Mouse (Mus musculus) C2C12 (cell line): ENCODE data around the gene Sema4d. TPM values are rescaled to one million over a fixed set of nuclear protein-coding genes. Genes with fewer than 3 reads are reported as not detected.

Experiments used
- H3K27me3 ChIP-seq: one replicate; pipeline ENCODE4 v1.6.1; 2011; ENCODE audit not compliant: control insufficient read depth, insufficient read depth, insufficient read length
- H3K36me3 ChIP-seq: one replicate; pipeline ENCODE4 v1.6.1; 2011; ENCODE audit not compliant: control insufficient read depth, insufficient read depth
- H3K4me3 ChIP-seq: one replicate; pipeline ENCODE4 v1.5.1; 2011; ENCODE audit warnings: mild to moderate bottlenecking, control low read depth; ENCODE audit not compliant: poor library complexity, insufficient read depth, severe bottlenecking
- H3K79me2 ChIP-seq: one replicate; pipeline ENCODE4 v1.6.1; 2011; ENCODE audit not compliant: control insufficient read depth, insufficient read depth
- H3K79me3 ChIP-seq: one replicate; pipeline ENCODE4 v1.6.1; 2011; ENCODE audit warnings: low read depth, control low read depth
- H3ac ChIP-seq: one replicate; pipeline ENCODE3; 2011; ENCODE audit warnings: low read depth; ENCODE audit not compliant: control insufficient read depth, insufficient read length
- CEBPB ChIP-seq: IDR thresholded peaks from one replicate; pipeline ENCODE4 v1.6.1; 2011; ENCODE audit warnings: low read depth, mild to moderate bottlenecking, control low read depth, moderate library complexity
- CTCF ChIP-seq: IDR thresholded peaks from one replicate; pipeline ENCODE4 v1.5.1; 2011; ENCODE audit not compliant: control insufficient read depth, insufficient read depth, insufficient read length
- FOSL1 ChIP-seq: IDR thresholded peaks from one replicate; pipeline ENCODE4 v1.8.0; 2011; ENCODE audit warnings: mild to moderate bottlenecking, low read length; ENCODE audit not compliant: poor library complexity, insufficient read depth, severe bottlenecking
- MAX ChIP-seq: IDR thresholded peaks from one replicate; pipeline ENCODE4 v1.6.1; 2011; ENCODE audit warnings: mild to moderate bottlenecking, control low read depth
- MYOD1 ChIP-seq: IDR thresholded peaks from one replicate; pipeline ENCODE4 v1.6.1; 2011; ENCODE audit warnings: low read depth; ENCODE audit not compliant: control insufficient read depth, insufficient read length
- MYOG ChIP-seq: IDR thresholded peaks from one replicate; pipeline ENCODE4 v1.6.1; 2011; ENCODE audit not compliant: control insufficient read depth, insufficient read length; ENCODE audit errors: extremely low read depth
- USF1 ChIP-seq: IDR thresholded peaks from one replicate; pipeline ENCODE4 v1.6.1; 2011; ENCODE audit warnings: low read depth, mild to moderate bottlenecking, control low read depth, moderate library complexity
- microRNA-seq: library from miRNA; unstranded; fragments of <30 nt; microRNA quantifications from one replicate; pipeline ENCODE4, GENCODE M21; 2019; ENCODE audit warnings: borderline microRNAs expressed
- polyA plus RNA-seq: library from polyadenylated mRNA; unstranded; fragments of >200 nt; fragmentation: generic; extraction: Trizol; gene quantifications from one replicate; pipeline ENCODE4 v1.2.1, GENCODE M21; 2012; ENCODE audit warnings: missing spikeins

Sema4d gene
- polyA plus RNA-seq, 1 experiment: 0.20 TPM

GRCm38 (mm10) chr13:51641424-51641823 is 152.1 kb downstream of the Sema4d start:
- Histone ChIP-seq H3K27me3 (no peaks in the 10 kb centered on the region), H3K4me3 (no peak overlapping the region), H3K36me3 (peaks cover 2% of the 10 kb centered on the region), H3ac (no peak overlapping the region), H3K79me2 (peaks cover 14% of the 10 kb centered on the region), H3K79me3 (peaks cover 10% of the 10 kb centered on the region)
- TF ChIP-seq MYOD1 (no peak), CTCF (no peak), FOSL1 (no peak), MYOG (no peak), USF1 (no peak)

GRCm38 (mm10) chr13:51638958-51639357 is 154.6 kb downstream of the Sema4d start:
- no peaks in the 10 kb centered on the region for H3K79me3 ChIP-seq
- no peak overlapping the region for H3K4me3 ChIP-seq

More at GRCm38 (mm10) chr13:51638958-51639357, 154.6 kb downstream of the Sema4d start:
- TF ChIP-seq MAX (no peak), MYOG (no peak), FOSL1 (no peak), CEBPB (no peak), USF1 (no peak), MYOD1 (no peak), CTCF (no peak)
- no peaks in the 10 kb centered on the region for H3K36me3 ChIP-seq
- H3ac ChIP-seq: no peak overlapping the region
- H3K79me2 ChIP-seq: no peaks in the 10 kb centered on the region
- no peaks in the 10 kb centered on the region for H3K27me3 ChIP-seq

Small RNA genes within 50 kb of the gene (microRNA-seq; reads per million reads assigned to microRNA genes)
- gene Gm23566: not detected

Other genes with a start within 250 kb of the Sema4d start
- gene Shc3, start 224.3 kb downstream of the Sema4d start, polyA plus RNA-seq: 0.16 TPM
- gene Cks2, start 148.5 kb downstream of the Sema4d start, polyA plus RNA-seq: 167 TPM
- gene Secisbp2, start 142.1 kb downstream of the Sema4d start, polyA plus RNA-seq: 6.1 TPM
- 180 TPM for gene Gadd45g, start 52.9 kb upstream of the Sema4d start, polyA plus RNA-seq